Mouse (Mus musculus) liver, adult 2 months (tissue): ENCODE data around the gene Gak.

Experiments used
- CTCF ChIP-seq: fragments of 200-500 bp; IDR thresholded peaks from 2 replicates; pipeline ENCODE4 v1.5.1; 2011; ENCODE audit warnings: low read depth, low read length, control low read depth
- POLR2A ChIP-seq: fragments of 200-500 bp; IDR thresholded peaks from 2 replicates; pipeline ENCODE4 v1.6.1; 2011; ENCODE audit warnings: low read length, control low read depth; ENCODE audit not compliant: insufficient read depth; ENCODE audit errors: extremely low read depth

- no peak for TF ChIP-seq CTCF
- no peak for TF ChIP-seq POLR2A
Observed at GRCm38 (mm10) chr5:108621870-108622269, 7.7 kb downstream of the Gak start.
